Mouse (Mus musculus) c-Kit-negative CD71-positive TER-119-positive erythroid progenitor cells, embryonic 14.5 days (primary cell): ENCODE results near the gene Pex12.
A peak's percentile ranks its signal among the peaks of the same experiment; 100 is the strongest.
"Not testable (repeated sequence)": the region's sequence is repeated elsewhere in the genome, so short reads cannot be mapped to it uniquely, and the experiment has no call there.

Experiments
- DNase-seq: peaks from one replicate; pipeline ENCODE4 v3.0.0-alpha.2; 2013; ENCODE audit warnings: low read depth, low spot score

The Pex12 gene

GRCm38 (mm10) chr11:83289036-83289435 is 13.3 kb downstream of the Pex12 start:
- DNase-seq, result no peak

- peak; percentile 87 for DNase-seq
These were observed 15.8 kb downstream of the Pex12 start, which contains the start of gene Slfn14 for GRCm38 (mm10) chr11:83286566-83286965. Gene Slfn14, minus strand, starts transcription at chr11:83286726.

DNA sequence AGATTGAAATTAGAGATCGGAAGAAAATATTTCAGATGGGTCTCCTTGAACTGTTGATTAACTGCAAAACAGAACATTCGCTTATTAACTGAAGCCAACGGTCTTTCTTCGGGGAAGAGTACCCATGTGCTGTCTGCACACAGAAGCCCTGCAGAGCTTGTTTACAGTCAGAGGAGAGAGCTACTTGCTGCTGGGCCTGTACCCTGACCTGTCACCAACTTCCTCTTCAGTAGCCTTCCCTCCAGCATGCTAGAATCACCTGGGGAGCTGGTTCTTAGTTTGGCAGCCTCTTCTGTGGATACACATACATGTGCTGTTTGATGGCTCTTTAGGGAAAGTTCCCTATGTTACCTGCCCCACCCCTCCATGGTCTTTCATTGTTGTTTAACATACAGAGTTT is 16.8 kb downstream of the Pex12 start:
- no peak for DNase-seq

DNA sequence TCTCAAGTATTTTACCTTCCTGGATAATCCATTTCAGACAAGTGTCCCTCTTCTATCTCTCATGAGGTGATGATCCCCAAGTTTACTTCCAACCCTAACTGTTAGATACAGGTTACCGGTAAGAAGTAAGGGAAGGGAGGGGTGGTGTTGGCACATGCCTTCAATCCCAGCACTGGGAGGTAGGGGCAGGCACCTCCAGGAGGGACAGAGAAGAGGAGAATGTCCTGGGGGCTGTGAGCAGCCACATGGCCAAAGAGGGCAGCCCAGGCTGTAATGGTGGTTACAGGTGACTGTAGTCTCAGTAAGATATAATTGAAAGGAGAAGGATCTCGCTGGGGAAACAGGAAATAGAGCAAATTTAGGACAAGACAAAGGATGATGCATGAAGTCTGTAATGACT is 20.3 kb downstream of the Pex12 start:
- no peak for DNase-seq

- DNase-seq, result no peak
These were observed 22.7 kb downstream of the Pex12 start for GRCm38 (mm10) chr11:83279691-83280090.

GRCm38 (mm10) chr11:83279024-83279423 is 23.4 kb downstream of the Pex12 start:
- DNase-seq, result no peak

DNA sequence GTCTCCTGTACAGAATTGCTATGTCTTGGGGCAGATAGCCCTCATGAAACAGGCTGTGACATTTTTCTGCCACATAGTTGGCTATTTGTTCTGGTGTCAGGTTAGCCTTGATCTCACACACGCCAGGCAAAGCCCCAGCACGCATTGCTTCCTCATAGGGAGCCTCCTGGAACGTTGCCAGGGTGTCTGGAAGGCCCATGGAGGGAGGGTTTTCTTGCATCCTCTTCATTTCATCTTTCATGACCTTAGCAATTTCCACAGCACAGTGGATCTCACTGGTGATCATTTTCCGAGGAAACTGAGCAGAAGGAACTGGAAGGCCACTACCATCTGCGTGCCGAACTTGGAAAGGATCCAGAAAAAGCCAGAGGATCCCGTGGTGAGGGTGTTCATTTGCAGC is 26.1 kb downstream of the Pex12 start:
- DNase-seq, result no peak

DNA sequence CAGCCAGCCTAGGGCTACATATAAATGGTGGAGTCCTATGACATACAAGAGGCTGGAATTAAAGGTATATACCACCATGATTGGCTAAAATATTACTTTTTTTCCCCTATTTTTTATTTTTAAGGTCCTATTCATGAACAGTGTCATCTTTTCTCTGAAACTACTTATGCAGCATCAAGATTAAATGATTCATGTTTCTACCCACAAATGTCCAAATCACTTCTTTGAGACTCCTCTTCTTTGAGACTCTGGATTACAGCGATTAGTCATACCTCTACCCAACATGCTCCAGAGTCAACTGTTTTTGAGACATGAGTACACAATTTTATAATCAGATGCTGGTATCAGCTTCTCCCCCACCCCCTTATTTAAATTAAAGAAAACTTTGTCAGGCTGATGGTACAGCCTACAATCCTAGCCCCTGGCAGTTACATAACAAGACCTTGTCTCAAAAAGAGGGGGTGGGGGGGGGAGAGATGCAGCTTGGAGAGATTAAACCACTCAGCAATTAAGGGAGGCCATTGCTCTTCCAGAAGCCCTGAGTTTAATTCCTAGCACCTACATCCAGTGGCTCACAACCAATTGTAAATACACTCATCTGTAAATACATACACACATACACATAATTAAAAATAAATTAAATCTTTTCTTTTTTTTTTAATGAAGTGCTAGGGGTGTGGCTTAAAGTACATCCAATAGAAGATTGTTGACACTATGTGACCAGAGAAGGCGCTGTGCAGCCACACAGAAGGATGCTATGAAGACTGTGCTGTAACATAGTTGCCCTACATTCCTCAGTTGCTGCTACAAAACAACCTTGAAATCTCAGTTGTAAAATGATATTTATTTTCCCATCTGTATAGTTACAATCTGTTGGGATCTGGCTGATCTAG is 30.2 kb downstream of the Pex12 start:
- DNase-seq, result peak; percentile 38

- peak; percentile 77 for DNase-seq
These were observed 31.0 kb downstream of the Pex12 start for GRCm38 (mm10) chr11:83271151-83271950.

- DNase-seq, result no peak
These were observed 31.6 kb downstream of the Pex12 start for GRCm38 (mm10) chr11:83270842-83271150.

- DNase-seq, result peak; percentile 59
These were observed 39.2 kb downstream of the Pex12 start for GRCm38 (mm10) chr11:83263146-83263545.

DNA sequence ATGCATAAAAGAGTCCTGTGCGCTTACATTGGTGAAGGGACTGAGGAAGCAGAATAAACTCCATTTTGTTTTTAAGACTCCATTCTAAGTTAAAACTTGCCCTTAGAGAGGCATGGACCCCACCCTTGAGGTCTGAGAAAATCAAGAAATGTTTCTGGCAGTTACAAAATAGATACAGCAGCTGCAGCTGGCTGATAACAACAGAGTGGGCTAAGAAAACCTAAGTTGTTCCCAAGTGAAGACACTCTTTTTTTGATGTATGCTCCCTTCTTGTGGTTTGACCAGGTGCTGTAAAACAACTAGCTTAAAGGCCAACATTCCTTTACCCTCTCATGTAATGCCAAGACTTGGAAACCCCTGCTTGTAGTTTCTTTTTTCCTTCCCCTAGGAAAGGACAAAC is 39.7 kb downstream of the Pex12 start:
- peak; percentile 63 for DNase-seq

DNA sequence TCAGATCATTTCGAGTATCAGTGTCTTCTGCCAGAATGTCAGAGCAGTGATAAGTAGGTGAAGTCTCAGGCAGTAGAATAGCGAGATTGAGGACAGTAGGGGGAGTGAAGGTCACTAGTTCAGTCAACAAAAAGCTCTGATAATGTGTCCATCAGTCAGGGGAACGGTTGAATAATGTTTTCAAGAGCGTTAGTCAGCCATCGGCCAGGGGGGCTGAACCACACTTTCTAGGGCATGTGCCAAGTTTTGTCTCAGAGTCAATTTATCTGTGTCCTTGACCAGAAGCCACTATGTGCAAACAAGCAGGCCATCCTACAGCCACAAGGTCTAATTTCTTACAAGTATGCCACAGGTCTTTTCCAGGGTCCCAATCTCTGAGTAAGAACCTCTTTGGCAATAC is 45.2 kb downstream of the Pex12 start:
- not testable (repeated sequence) for DNase-seq
